Mouse (Mus musculus): Measurements from ENCODE around the gene Esam. TPM values are rescaled to one million over a fixed set of nuclear protein-coding genes. Genes with fewer than 3 reads are reported as not detected.

The Esam gene
- polyA plus RNA-seq, 1 experiment from 2014 or later = 22.8 TPM

DNA sequence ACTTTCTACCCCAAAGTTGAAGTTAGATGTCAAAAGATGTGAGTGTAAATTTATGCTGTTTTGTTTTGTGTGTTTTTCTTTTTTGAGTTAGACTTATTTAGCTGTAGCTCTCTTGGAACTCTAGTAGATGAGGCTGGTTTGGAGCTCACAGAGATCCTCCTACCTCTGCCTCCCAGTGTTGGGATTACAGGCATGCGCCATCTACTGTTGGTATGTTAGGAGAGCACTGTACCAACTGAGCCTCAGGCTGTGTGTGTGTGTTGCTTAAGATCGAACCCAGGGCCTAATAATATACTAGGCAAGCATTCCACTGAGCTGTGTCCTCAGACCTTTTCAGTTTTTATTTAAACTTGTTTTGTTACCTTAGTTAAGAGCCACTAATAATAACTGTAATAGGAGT is 15.8 kb upstream of the Esam start:
- no peak overlapping the region for H3K4me3 ChIP-seq

DNA sequence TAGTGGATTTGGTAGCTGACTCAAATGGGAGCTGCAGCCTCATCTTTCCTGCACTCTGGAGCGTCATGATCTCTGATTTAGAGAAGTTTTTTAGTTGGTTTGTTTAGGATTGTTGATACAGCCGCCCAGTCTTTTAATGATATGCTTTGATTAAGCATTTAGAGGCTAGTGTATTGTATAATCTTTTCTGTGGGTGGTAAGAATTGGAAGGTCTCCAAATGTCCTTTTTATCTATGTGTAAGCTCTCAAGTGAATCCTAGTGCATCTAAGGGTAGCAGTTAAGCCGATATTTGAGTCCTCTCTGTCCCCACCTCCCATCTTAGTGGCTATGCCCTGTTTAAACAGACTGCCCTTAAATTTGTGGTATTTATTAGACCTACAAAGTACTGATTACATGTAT is 13.4 kb upstream of the Esam start:
- no peak overlapping the region for H3K4me2 ChIP-seq
- WGBS (ENCODE audit: insufficient replicate concordance) = 77% methylated on average over 3 of the region's 3 CpGs
- no peak overlapping the region for H3K27ac ChIP-seq
- no peak overlapping the region for H3K9ac ChIP-seq
- H3K4me3 ChIP-seq = no peak overlapping the region
- peaks cover 7% of the 10 kb centered on the region for H3K36me3 ChIP-seq
- H3K27me3 ChIP-seq (replicated peaks) = no peaks in the 10 kb centered on the region
- peaks cover 22% of the 10 kb centered on the region for H3K4me1 ChIP-seq
- no peaks in the 10 kb centered on the region for H3K9me3 ChIP-seq (replicated peaks)
- ATAC-seq = no peak

More for the DNA sequence above, 15.8 kb upstream of the Esam start:
- WGBS (ENCODE audit: insufficient replicate concordance) = 61% methylated on average over 2 of the region's 2 CpGs
- Histone ChIP-seq H3K9me3 (replicated peaks) (no peaks in the 10 kb centered on the region), H3K27me3 (replicated peaks) (no peaks in the 10 kb centered on the region), H3K4me1 (peaks cover 14% of the 10 kb centered on the region), H3K4me2 (no peak overlapping the region), H3K36me3 (no peaks in the 10 kb centered on the region), H3K9ac (no peak overlapping the region), H3K27ac (no peak overlapping the region)
- ATAC-seq = no peak

GRCm38 (mm10) chr9:37517467-37517866 is 10.4 kb upstream of the Esam start:
- Histone ChIP-seq H3K27me3 (replicated peaks) (no peaks in the 10 kb centered on the region), H3K9ac (no peak overlapping the region; the same call in 1 of the 2 replicates), H3K4me2 (no peak overlapping the region), H3K4me3 (no peak overlapping the region), H3K9me3 (replicated peaks) (no peaks in the 10 kb centered on the region), H3K4me1 (peaks cover 22% of the 10 kb centered on the region), H3K36me3 (peaks cover 22% of the 10 kb centered on the region), H3K27ac (no peak overlapping the region)
- peak; percentile 88 for ATAC-seq
- WGBS (ENCODE audit: insufficient replicate concordance) = 13% methylated on average over 1 of the region's 1 CpGs

DNA sequence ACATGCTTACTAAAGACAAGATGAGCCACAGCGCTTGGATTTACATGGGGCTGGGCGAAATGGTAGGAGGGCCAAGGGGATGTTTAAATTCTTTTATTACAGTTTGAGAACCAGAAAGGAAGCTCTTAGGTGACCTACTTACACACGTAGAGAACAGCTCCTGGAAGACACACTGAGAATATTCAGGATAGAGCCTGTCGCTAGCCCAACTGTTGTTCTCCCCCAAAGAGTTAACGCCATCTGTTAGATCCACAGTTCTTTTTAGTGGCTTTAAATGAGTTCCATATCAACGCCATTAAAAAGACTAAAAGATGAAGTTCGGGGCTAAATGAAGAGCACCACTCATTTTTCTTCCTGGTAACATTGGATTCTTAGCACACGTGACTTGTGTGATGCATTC is 8.9 kb upstream of the Esam start:
- H3K4me3 ChIP-seq = no peak overlapping the region
- no peaks in the 10 kb centered on the region for H3K9me3 ChIP-seq (replicated peaks)
- H3K27me3 ChIP-seq (replicated peaks) = no peaks in the 10 kb centered on the region
- no peak overlapping the region for H3K4me2 ChIP-seq
- H3K36me3 ChIP-seq = peaks cover 33% of the 10 kb centered on the region
- no peak overlapping the region for H3K27ac ChIP-seq
- peaks cover 22% of the 10 kb centered on the region for H3K4me1 ChIP-seq
- H3K9ac ChIP-seq = no peak overlapping the region
- no peak for ATAC-seq
- 86% methylated on average over 8 of the region's 8 CpGs for WGBS (ENCODE audit: insufficient replicate concordance)

GRCm38 (mm10) chr9:37519995-37520394 is 7.9 kb upstream of the Esam start:
- H3K4me3 ChIP-seq = no peak overlapping the region
- no peak overlapping the region for H3K9ac ChIP-seq
- H3K9me3 ChIP-seq (replicated peaks) = no peaks in the 10 kb centered on the region
- no peaks in the 10 kb centered on the region for H3K27me3 ChIP-seq (replicated peaks)
- ATAC-seq = no peak
- peaks cover 33% of the 10 kb centered on the region for H3K36me3 ChIP-seq
- WGBS (ENCODE audit: insufficient replicate concordance) = 76% methylated on average over 2 of the region's 2 CpGs
- H3K27ac ChIP-seq = no peak overlapping the region
- no peak overlapping the region for H3K4me2 ChIP-seq
- H3K4me1 ChIP-seq = peaks cover 22% of the 10 kb centered on the region

DNA sequence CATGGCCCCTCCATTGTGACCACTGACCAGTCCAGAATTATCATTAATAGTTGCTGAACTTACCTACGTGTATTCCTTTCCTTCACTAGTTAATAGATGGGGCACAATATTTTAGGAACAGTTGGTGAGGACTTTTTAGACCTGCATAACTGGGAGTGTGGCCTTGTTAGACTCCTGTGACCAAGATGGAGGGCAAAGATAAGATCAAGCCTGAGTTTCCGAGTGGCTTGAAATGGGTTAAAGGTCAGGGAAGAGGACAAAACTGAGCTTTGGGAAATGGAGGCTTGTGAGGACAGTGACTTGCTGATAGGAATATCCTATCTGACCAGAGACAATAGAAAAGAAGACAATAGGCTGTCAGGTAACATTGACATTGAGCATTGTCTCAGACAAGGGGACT is 2.4 kb upstream of the Esam start:
- H3K4me1 ChIP-seq = peaks cover 20% of the 10 kb centered on the region
- H3K27me3 ChIP-seq (replicated peaks) = peaks cover 46% of the 10 kb centered on the region
- H3K4me3 ChIP-seq = no peak overlapping the region
- H3K27ac ChIP-seq = no peak overlapping the region
- peaks cover 22% of the 10 kb centered on the region for H3K36me3 ChIP-seq
- no peaks in the 10 kb centered on the region for H3K9me3 ChIP-seq (replicated peaks)
- H3K9ac ChIP-seq = no peak overlapping the region
- H3K4me2 ChIP-seq = no peak overlapping the region
- ATAC-seq = no peak
- WGBS (ENCODE audit: insufficient replicate concordance) = 51% methylated on average over 2 of the region's 2 CpGs

GRCm38 (mm10) chr9:37526443-37527395 is 1.2 kb upstream of the Esam start:
- no peaks in the 10 kb centered on the region for H3K9me3 ChIP-seq (replicated peaks)
- H3K27ac ChIP-seq = no peak overlapping the region
- ATAC-seq = no peak
- peak overlapping the region; percentile 62 for H3K4me2 ChIP-seq
- peaks cover 28% of the 10 kb centered on the region for H3K4me1 ChIP-seq
- peak overlapping the region; percentile 38 for H3K4me3 ChIP-seq
- WGBS (ENCODE audit: insufficient replicate concordance) = 26% methylated on average over 21 of the region's 21 CpGs
- H3K27me3 ChIP-seq (replicated peaks) = peaks cover 58% of the 10 kb centered on the region
- peaks cover 16% of the 10 kb centered on the region for H3K36me3 ChIP-seq
- no peak overlapping the region for H3K9ac ChIP-seq

DNA sequence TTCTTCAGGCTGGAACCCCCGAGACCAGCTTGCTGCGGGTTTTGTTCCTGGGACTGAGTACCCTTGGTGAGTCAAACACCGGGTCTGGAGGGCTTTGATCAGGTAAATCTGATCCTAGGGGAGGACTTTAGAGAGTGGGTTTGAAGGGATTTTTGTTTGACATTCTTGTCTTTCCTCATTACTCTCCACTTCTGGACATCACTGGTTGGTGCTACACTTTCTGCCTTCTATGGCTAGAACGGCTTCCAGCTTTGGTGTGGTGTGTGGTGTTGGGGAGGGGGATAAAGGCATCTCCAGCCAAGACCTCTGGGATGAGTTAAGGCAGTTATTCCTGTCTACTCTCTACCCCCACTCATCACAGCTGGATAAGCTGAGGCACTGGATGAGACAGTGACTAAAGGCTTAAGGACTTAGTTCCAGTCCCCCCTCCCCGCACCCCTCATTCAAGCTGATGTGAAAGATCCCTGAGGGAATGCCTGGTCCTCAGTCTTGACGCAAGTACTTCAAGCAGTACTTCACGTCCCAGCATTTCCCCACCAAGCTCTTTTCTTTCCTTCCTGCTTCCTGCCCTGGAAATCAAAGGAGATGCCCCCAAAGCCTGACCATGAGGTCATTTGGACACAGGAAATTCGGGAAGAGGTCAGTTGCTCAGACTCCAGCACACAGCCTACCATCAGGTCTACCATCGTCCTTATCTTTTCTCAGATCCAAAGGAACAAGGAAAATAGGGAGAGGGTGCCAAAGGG is 520 bp downstream of the Esam start:
- H3K9me3 ChIP-seq (replicated peaks) = no peaks in the 10 kb centered on the region
- H3K4me1 ChIP-seq = peaks cover 32% of the 10 kb centered on the region
- H3K27me3 ChIP-seq (replicated peaks) = peaks cover 69% of the 10 kb centered on the region
- WGBS (ENCODE audit: insufficient replicate concordance) = 18% methylated on average over 9 of the region's 9 CpGs
- ATAC-seq = no peak; the same call in 1 of the 2 replicates
- H3K4me2 ChIP-seq = peak overlapping the region; percentile 62
- 0 out of 2 replicates have a peak overlapping the region, but pooled peaks have one; percentile 63 for H3K27ac ChIP-seq
- peak overlapping the region; percentile 38 for H3K4me3 ChIP-seq
- peaks cover 5% of the 10 kb centered on the region for H3K36me3 ChIP-seq
- H3K9ac ChIP-seq = no peak overlapping the region

GRCm38 (mm10) chr9:37530031-37530887 is 2.4 kb downstream of the Esam start:
- peak; percentile 43; the same call in 1 of the 2 replicates for ATAC-seq
- H3K9ac ChIP-seq = 0 out of 2 replicates have a peak overlapping the region, but pooled peaks have one; percentile 33
- H3K9me3 ChIP-seq (replicated peaks) = no peaks in the 10 kb centered on the region
- peak overlapping the region; percentile 63 for H3K27ac ChIP-seq
- H3K4me2 ChIP-seq = peak overlapping the region; percentile 62
- WGBS (ENCODE audit: insufficient replicate concordance) = 3% methylated on average over 32 of the region's 32 CpGs
- H3K4me1 ChIP-seq = peaks cover 32% of the 10 kb centered on the region
- peaks cover 69% of the 10 kb centered on the region for H3K27me3 ChIP-seq (replicated peaks)
- peak overlapping the region; percentile 38 for H3K4me3 ChIP-seq
- 0 out of 2 replicates have a peak, but pooled peaks cover 1% of the 10 kb centered on the region for H3K36me3 ChIP-seq

- WGBS (ENCODE audit: insufficient replicate concordance) = 7% methylated on average over 31 of the region's 31 CpGs
- peaks cover 32% of the 10 kb centered on the region for H3K4me1 ChIP-seq
- ATAC-seq = peak; percentile 48
- H3K9me3 ChIP-seq (replicated peaks) = no peaks in the 10 kb centered on the region
- peak overlapping the region; percentile 62 for H3K4me2 ChIP-seq
- H3K27ac ChIP-seq = 0 out of 2 replicates have a peak overlapping the region, but pooled peaks have one; percentile 8
- H3K36me3 ChIP-seq = no peaks in the 10 kb centered on the region
- peak overlapping the region; percentile 38 for H3K4me3 ChIP-seq
- H3K9ac ChIP-seq = 0 out of 2 replicates have a peak overlapping the region, but pooled peaks have one; percentile 33
- H3K27me3 ChIP-seq (replicated peaks) = peaks cover 68% of the 10 kb centered on the region
These were observed 3.2 kb downstream of the Esam start for GRCm38 (mm10) chr9:37530888-37531705.
